Mouse (Mus musculus): ENCODE data around the gene Gm2004.
"Not testable (repeated sequence)": the region's sequence is repeated elsewhere in the genome, so short reads cannot be mapped to it uniquely, and the experiment has no call there.

Gene Gm2004

DNA sequence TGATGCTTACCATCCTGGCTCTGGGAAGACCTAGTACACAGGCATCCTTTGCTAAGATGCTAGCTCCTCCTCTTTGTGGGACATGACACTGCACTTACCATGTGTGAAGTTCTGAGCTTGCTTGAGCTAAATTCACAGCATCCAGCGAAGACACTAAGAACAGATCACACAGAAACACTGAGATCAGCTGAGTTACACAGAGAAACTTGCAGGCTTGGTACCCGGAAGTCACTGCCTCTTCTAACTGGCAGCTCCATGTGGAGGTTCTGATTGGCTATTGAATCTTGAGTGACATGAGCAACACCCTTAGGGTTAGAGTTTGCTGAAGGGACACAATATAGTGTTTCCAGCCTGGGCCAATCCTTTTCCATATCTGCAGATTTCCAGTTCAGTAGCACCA, at the start of gene Gm2004:
Gene Gm2004, minus strand, starts transcription at position 101 of the 400 bp plus-strand sequence.
- CTCF ChIA-PET, POLR2A ChIA-PET: not testable (repeated sequence)
